Mouse (Mus musculus): ENCODE data around the gene B3gnt3. TPM values are rescaled to one million over a fixed set of nuclear protein-coding genes. Genes with fewer than 3 reads are reported as not detected.

Gene B3gnt3
- polyA plus RNA-seq, 1 experiment from 2014 or later = 1.6 TPM

DNA sequence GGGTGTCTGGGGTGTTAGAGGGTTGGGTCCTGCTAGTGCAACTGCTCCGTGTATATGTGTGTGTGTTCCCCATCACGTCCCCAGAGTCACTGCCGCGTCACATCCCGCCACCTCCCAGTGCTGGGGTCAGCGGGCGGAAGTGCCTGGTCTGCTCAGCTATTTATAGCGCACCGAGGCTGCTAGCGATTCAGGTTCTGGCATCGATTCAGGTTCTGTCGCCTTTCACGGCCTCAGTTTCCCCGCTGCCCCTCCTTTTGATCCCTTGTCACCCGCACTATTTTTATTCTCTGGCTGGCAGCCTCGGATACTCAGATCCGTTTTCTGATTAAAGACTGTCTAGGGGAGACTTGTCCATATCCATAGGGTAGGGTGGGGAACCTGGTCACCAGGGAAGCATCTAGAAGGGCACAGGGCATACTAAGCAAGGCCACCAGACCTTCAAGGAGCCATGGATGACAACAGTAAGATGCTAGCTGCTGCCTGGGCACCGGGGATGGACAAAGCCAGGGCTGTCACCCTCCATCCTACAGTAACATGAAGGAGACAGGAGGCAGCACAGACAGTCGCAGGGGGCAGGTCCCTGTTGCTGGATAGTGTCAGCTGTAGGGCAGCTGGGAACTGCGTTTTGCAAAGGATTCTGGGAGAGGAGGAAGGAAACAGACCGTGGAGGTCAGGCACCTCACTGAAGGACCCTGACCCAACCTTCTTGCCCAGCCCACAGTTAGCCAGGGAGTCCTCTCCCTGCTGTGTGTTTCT, 33.2 kb downstream of the B3gnt3 start:
- H3K4me2 ChIP-seq (replicated peaks; ENCODE audit: low read depth, low read length) = peak overlapping the region; percentile 29
- H3K9ac ChIP-seq (ENCODE audit: low read depth, low read length) = peak overlapping the region; percentile 14; the same call in 1 of the 2 replicates
- 0 out of 2 replicates have a peak overlapping the region, but pooled peaks have one; percentile 10 for H3K4me3 ChIP-seq (ENCODE audit: low read length)
- H3K4me1 ChIP-seq (ENCODE audit: control insufficient read depth, insufficient read depth, low read length) = peaks cover 25% of the 10 kb centered on the region; the same call in 1 of the 2 replicates
- WGBS = 2% methylated on average over 21 of the region's 21 CpGs
- H3K27me3 ChIP-seq (ENCODE audit: control insufficient read depth, insufficient read depth, low read length) = peaks cover 41% of the 10 kb centered on the region
- no peaks in the 10 kb centered on the region for H3K9me3 ChIP-seq (ENCODE audit: control insufficient read depth, low read length)
- no peak for ATAC-seq (ENCODE audit: low FRiP score, low TSS enrichment)
- H3K27ac ChIP-seq (ENCODE audit: low read depth, low read length) = no peak overlapping the region
- no peaks in the 10 kb centered on the region for H3K36me3 ChIP-seq (ENCODE audit: control insufficient read depth, insufficient read depth, low read length)

DNA sequence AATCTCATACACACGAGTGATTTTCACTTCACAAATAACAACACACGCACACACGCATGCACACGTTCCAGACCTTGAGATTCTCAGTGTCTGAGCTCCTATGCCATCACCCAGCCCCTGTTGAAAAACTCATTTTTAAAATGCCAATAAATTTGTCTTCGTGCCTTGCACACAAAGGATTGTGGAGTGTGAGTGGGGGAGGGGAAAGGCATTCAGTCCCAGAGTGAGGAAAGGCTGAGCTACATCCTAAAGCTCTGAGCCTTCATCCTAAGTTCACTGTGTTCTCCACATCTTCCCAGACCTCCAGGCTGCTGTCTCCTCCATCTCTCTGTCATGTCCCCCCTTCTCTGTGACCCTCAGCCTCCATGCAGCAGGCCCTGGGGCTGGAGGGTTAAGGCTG, 34.3 kb downstream of the B3gnt3 start:
- H3K4me3 ChIP-seq (ENCODE audit: low read length) = no peak overlapping the region
- H3K36me3 ChIP-seq (ENCODE audit: control insufficient read depth, insufficient read depth, low read length) = no peaks in the 10 kb centered on the region
- H3K9me3 ChIP-seq (ENCODE audit: control insufficient read depth, low read length) = no peaks in the 10 kb centered on the region
- H3K9ac ChIP-seq (ENCODE audit: low read depth, low read length) = no peak overlapping the region
- H3K27ac ChIP-seq (ENCODE audit: low read depth, low read length) = no peak overlapping the region
- 61% methylated on average over 5 of the region's 5 CpGs for WGBS
- H3K4me2 ChIP-seq (replicated peaks; ENCODE audit: low read depth, low read length) = no peak overlapping the region
- H3K4me1 ChIP-seq (ENCODE audit: control insufficient read depth, insufficient read depth, low read length) = peaks cover 25% of the 10 kb centered on the region; the same call in 1 of the 2 replicates
- ATAC-seq (ENCODE audit: low FRiP score, low TSS enrichment) = no peak
- H3K27me3 ChIP-seq (ENCODE audit: control insufficient read depth, insufficient read depth, low read length) = peaks cover 41% of the 10 kb centered on the region

DNA sequence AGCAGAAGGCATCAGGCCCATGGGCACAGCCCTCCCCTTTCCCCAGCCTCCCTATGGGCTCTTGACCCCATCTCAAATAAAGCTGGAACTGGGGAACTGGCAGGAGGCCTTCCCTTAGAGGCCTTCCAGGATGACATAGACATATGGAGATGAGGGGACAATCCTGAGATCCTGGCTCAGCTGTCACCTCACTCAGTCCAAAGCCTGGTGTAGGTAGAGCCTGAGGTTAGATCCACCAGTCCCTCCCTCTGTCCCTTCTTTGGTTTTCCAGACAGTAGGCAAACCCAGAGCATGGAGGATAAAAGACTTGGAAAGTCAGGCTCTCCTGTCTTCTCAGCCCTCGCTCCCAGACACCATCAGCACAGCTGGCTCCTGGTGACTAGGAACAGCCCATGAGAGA, 34.7 kb downstream of the B3gnt3 start:
- no peaks in the 10 kb centered on the region for H3K36me3 ChIP-seq (ENCODE audit: control insufficient read depth, insufficient read depth, low read length)
- H3K4me1 ChIP-seq (ENCODE audit: control insufficient read depth, insufficient read depth, low read length) = peaks cover 23% of the 10 kb centered on the region; the same call in 1 of the 2 replicates
- no peak overlapping the region for H3K4me2 ChIP-seq (replicated peaks; ENCODE audit: low read depth, low read length)
- H3K27me3 ChIP-seq (ENCODE audit: control insufficient read depth, insufficient read depth, low read length) = peaks cover 41% of the 10 kb centered on the region
- H3K4me3 ChIP-seq (ENCODE audit: low read length) = no peak overlapping the region
- no peak overlapping the region for H3K9ac ChIP-seq (ENCODE audit: low read depth, low read length)
- no peak overlapping the region for H3K27ac ChIP-seq (ENCODE audit: low read depth, low read length)
- no peaks in the 10 kb centered on the region for H3K9me3 ChIP-seq (ENCODE audit: control insufficient read depth, low read length)
- WGBS = 26% methylated on average over 1 of the region's 1 CpGs
- ATAC-seq (ENCODE audit: low FRiP score, low TSS enrichment) = no peak

DNA sequence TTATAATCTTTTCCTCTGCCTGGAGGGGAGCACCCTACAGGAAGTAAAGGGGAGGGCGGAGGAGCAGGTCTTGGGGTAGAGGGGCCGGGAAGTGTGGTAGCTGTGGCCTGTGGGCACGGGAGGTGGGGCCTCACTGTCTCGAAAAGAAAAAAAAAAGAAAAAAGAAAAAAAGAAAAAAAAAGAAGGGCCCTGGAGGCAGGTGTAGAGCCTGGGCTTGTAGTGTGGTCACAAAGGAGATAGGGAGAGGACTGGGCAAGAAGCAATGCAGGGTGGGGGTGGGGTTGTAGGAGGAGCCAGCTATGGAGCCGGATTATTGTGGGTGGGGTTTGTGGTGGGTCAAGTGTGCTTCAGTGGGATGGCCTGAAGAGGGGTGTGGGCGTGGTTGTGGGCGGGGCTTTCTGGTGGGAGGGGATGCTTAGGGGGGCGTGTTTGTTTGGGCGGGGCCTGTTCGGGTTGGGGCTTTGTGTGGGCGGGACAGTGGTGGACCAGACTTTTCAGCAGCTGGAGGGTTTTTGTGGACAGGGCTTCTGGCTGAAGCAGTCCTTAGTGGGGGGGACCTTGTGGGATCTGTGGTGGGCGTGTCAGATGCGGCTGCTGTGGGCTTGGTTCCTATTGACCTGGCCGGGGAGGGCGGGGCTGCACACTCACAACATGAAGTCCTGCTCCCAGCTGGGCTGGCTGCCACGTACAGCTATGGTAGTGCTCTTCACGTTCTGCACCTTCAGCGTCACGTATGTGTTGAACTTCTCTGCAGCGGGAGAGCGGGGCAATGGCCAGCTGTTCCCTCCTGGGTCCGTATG, 36.1 kb downstream of the B3gnt3 start:
- no peak overlapping the region for H3K9ac ChIP-seq (ENCODE audit: low read depth, low read length)
- peak; percentile 59 for ATAC-seq (ENCODE audit: low FRiP score, low TSS enrichment)
- peak overlapping the region; percentile 10 for H3K4me3 ChIP-seq (ENCODE audit: low read length)
- H3K36me3 ChIP-seq (ENCODE audit: control insufficient read depth, insufficient read depth, low read length) = no peaks in the 10 kb centered on the region
- H3K4me2 ChIP-seq (replicated peaks; ENCODE audit: low read depth, low read length) = peak overlapping the region; percentile 27
- H3K9me3 ChIP-seq (ENCODE audit: control insufficient read depth, low read length) = no peaks in the 10 kb centered on the region
- H3K4me1 ChIP-seq (ENCODE audit: control insufficient read depth, insufficient read depth, low read length) = peaks cover 14% of the 10 kb centered on the region; the same call in 1 of the 2 replicates
- H3K27ac ChIP-seq (ENCODE audit: low read depth, low read length) = no peak overlapping the region
- H3K27me3 ChIP-seq (ENCODE audit: control insufficient read depth, insufficient read depth, low read length) = peaks cover 41% of the 10 kb centered on the region
- WGBS = 4% methylated on average over 22 of the region's 22 CpGs

DNA sequence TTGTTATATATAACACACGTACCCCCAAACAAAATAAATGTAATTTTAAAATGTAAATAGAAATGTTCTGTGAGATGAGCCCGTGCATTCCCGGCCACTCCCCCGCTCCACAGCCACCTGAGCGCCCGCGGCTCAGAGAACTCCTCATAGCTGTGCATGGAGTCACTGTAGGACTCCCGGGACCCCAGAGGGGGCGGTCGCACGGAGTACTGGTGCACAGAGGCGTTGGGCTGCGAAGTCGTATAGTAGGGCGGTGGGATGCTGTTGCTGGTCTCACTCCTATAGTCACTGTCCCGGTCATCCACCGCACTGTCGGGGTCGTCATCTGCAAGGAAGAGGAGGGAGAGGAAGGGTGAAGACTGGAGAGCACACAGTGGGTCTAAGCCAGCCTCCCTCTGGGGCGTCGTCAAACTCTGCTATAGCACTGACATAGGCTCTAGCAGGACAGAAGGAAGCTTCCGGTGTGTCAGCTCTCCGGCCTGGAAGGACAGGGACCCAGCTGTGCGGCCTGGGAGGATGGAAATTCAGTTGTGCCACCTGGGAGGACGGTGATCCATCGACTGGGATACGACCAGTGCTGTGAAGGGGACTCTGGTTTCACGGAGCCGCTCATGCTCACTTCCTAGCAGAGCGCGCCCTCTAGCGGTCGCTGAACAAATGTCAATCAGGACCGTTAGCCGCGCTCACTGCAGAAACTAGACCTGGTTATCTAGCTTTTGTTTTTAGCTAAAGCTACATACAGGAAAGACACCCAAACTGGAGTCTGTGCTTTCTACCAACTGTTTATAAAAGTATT, 41.1 kb downstream of the B3gnt3 start:
- ATAC-seq (ENCODE audit: low FRiP score, low TSS enrichment) = peak; percentile 65
- H3K4me3 ChIP-seq (ENCODE audit: low read length) = no peak overlapping the region
- no peaks in the 10 kb centered on the region for H3K9me3 ChIP-seq (ENCODE audit: control insufficient read depth, low read length)
- WGBS = 7% methylated on average over 36 of the region's 36 CpGs
- H3K27ac ChIP-seq (ENCODE audit: low read depth, low read length) = no peak overlapping the region
- no peak overlapping the region for H3K9ac ChIP-seq (ENCODE audit: low read depth, low read length)
- peaks cover 47% of the 10 kb centered on the region for H3K27me3 ChIP-seq (ENCODE audit: control insufficient read depth, insufficient read depth, low read length)
- H3K4me1 ChIP-seq (ENCODE audit: control insufficient read depth, insufficient read depth, low read length) = peaks cover 4% of the 10 kb centered on the region; the same call in 1 of the 2 replicates
- H3K36me3 ChIP-seq (ENCODE audit: control insufficient read depth, insufficient read depth, low read length) = no peaks in the 10 kb centered on the region
- H3K4me2 ChIP-seq (replicated peaks; ENCODE audit: low read depth, low read length) = no peak overlapping the region

DNA sequence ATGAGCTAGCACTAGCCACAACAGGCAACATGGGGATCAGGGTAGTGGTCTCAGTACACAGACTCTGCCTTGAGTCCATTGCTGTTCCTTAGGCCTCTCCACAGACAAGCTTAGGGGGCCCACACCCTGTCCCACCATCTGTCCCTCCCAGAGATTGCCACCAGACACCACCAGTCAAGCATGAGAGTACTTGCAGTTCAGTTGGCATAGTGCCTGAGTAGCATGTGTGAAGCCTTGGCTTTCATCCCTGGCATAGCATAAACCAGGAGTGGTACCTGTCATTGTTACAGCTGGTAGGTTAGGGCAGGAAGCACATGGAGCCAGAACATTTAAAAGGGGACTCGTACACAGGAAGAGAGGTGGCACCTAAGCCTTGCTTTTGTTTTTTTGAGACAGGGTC, 41.8 kb downstream of the B3gnt3 start:
- Histone ChIP-seq H3K4me3 (ENCODE audit: low read length) (no peak overlapping the region), H3K27ac (ENCODE audit: low read depth, low read length) (no peak overlapping the region), H3K9ac (ENCODE audit: low read depth, low read length) (no peak overlapping the region), H3K9me3 (ENCODE audit: control insufficient read depth, low read length) (no peaks in the 10 kb centered on the region), H3K4me2 (replicated peaks; ENCODE audit: low read depth, low read length) (no peak overlapping the region), H3K27me3 (ENCODE audit: control insufficient read depth, insufficient read depth, low read length) (peaks cover 55% of the 10 kb centered on the region), H3K36me3 (ENCODE audit: control insufficient read depth, insufficient read depth, low read length) (no peaks in the 10 kb centered on the region), H3K4me1 (ENCODE audit: control insufficient read depth, insufficient read depth, low read length) (peaks cover 6% of the 10 kb centered on the region; the same call in 1 of the 2 replicates)
- no peak for ATAC-seq (ENCODE audit: low FRiP score, low TSS enrichment)
- WGBS = 74% methylated on average over 1 of the region's 1 CpGs

DNA sequence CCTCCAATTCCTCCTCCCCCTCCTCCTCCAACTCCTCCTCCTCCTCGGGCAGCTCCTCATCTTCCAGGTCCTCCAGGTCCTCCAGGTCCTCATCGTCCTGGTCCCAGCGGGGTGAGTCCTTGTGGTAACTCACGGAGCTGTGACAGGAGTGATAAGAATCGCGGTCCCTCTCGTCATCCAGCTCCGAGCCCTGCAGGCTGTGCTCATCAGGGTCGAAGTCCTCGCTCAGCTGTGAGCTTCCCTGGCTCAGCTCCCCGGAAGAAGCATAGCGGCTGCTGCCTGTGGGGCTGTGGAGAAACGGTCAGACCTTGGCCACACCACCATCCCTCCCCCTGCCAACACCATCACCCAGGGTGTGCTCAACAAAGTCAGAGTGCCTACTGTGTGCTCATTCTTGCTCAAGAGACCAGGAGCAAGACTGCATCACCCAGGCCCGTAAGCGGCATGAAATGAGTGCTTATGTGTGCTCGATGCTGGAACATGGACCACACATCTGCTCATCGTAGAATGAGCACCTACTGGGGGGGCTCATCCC, 43.0 kb downstream of the B3gnt3 start:
- Histone ChIP-seq H3K4me2 (replicated peaks; ENCODE audit: low read depth, low read length) (no peak overlapping the region), H3K4me1 (ENCODE audit: control insufficient read depth, insufficient read depth, low read length) (peaks cover 8% of the 10 kb centered on the region; the same call in 1 of the 2 replicates), H3K27me3 (ENCODE audit: control insufficient read depth, insufficient read depth, low read length) (peaks cover 59% of the 10 kb centered on the region), H3K27ac (ENCODE audit: low read depth, low read length) (no peak overlapping the region), H3K4me3 (ENCODE audit: low read length) (no peak overlapping the region), H3K36me3 (ENCODE audit: control insufficient read depth, insufficient read depth, low read length) (no peaks in the 10 kb centered on the region), H3K9me3 (ENCODE audit: control insufficient read depth, low read length) (no peaks in the 10 kb centered on the region), H3K9ac (ENCODE audit: low read depth, low read length) (no peak overlapping the region)
- WGBS = 31% methylated on average over 17 of the region's 17 CpGs
- no peak for ATAC-seq (ENCODE audit: low FRiP score, low TSS enrichment)

DNA sequence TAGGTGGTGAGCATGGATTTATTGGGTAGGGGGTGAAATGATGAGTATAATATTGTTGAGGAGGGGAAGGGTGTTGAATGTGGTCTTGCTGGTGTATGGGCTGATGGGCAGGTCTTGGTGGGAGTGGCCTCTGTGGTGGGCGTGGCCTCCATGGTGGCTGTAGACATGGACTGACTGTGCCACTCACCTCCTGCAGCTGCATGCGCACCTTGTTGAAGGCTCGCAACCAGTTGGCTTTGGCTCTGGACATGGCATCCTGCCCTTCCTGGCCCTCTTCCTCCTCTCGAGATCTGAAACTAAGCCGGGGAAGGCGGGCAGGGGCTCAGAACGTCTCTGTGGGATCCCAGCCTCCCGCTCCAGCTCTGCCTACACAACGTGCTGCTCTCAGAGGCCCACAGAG, 43.8 kb downstream of the B3gnt3 start:
- Histone ChIP-seq H3K36me3 (ENCODE audit: control insufficient read depth, insufficient read depth, low read length) (no peaks in the 10 kb centered on the region), H3K4me1 (ENCODE audit: control insufficient read depth, insufficient read depth, low read length) (peaks cover 8% of the 10 kb centered on the region; the same call in 1 of the 2 replicates), H3K27me3 (ENCODE audit: control insufficient read depth, insufficient read depth, low read length) (peaks cover 57% of the 10 kb centered on the region), H3K4me2 (replicated peaks; ENCODE audit: low read depth, low read length) (no peak overlapping the region), H3K4me3 (ENCODE audit: low read length) (no peak overlapping the region), H3K9me3 (ENCODE audit: control insufficient read depth, low read length) (no peaks in the 10 kb centered on the region), H3K27ac (ENCODE audit: low read depth, low read length) (no peak overlapping the region), H3K9ac (ENCODE audit: low read depth, low read length) (no peak overlapping the region)
- WGBS = 20% methylated on average over 9 of the region's 9 CpGs
- ATAC-seq (ENCODE audit: low FRiP score, low TSS enrichment) = no peak

Data from kidney, embryonic 14.5 days (tissue).